Mouse (Mus musculus) bone marrow macrophage, adult 2 months (primary cell): ENCODE results near the gene Nr4a1.

Experiments
- CTCF ChIP-seq: IDR thresholded peaks from 2 replicates; pipeline ENCODE4 v1.5.1; 2012; ENCODE audit warnings: low read depth, mild to moderate bottlenecking, low read length, moderate library complexity
- POLR2A ChIP-seq: IDR thresholded peaks from 2 replicates; pipeline ENCODE4 v1.6.1; 2012; ENCODE audit warnings: mild to moderate bottlenecking, low read depth, low read length, borderline replicate concordance

DNA sequence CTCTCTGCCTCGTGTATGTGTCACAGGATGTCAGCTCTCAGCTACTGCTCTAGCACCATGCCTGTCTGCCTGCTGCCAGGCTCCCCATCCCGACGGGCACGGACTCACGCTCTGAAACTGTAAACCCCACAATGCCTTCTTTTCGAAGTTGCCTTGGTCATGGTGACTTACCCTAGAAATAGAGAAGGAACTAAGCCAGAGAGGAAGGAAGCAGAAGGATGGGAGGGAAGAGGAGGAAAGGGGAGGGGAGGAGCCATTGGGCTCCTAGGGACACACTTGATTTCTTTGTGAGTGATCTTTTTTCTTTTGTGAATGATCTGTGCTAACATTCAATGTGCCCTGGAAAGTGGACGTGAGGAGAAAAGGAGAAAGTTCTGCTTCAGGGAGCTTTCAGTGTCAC, 43.9 kb downstream of the Nr4a1 start:
- no peak for TF ChIP-seq CTCF
- TF ChIP-seq POLR2A = no peak
